Mouse (Mus musculus) midbrain, embryonic 16.5 days (tissue): Measurements from ENCODE around the gene Xkr7. TPM values are rescaled to one million over a fixed set of nuclear protein-coding genes. Genes with fewer than 3 reads are reported as not detected.

ENCODE experiments used
- ATAC-seq: fragments of 200-750 bp; cut with Nextera tagmentation; 2 replicates; pipeline ENCODE4 v1.8.0; 2017; ENCODE audit warnings: moderate TSS enrichment
- H3K27ac ChIP-seq: fragments of 300-500 bp; sonication (generic); 2 replicates; pipeline ENCODE4 v1.5.1; 2014; ENCODE audit warnings: mild to moderate bottlenecking, low read length, mixed read lengths
- H3K27me3 ChIP-seq: fragments of 300-500 bp; sonication (generic); 2 replicates; pipeline ENCODE4 v1.6.1; 2014; ENCODE audit warnings: low read depth, low read length, mixed read lengths; ENCODE audit not compliant: control insufficient read depth, insufficient read depth
- H3K36me3 ChIP-seq: fragments of 300-500 bp; sonication (generic); 2 replicates; pipeline ENCODE4 v1.6.1; 2014; ENCODE audit warnings: mild to moderate bottlenecking, low read length, moderate library complexity, mixed read lengths; ENCODE audit not compliant: control insufficient read depth, insufficient read depth
- H3K4me1 ChIP-seq: fragments of 300-500 bp; sonication (generic); 2 replicates; pipeline ENCODE4 v1.6.1; 2014; ENCODE audit warnings: mild to moderate bottlenecking, low read length, mixed read lengths; ENCODE audit not compliant: control insufficient read depth, insufficient read depth
- H3K4me2 ChIP-seq: fragments of 300-500 bp; sonication (generic); 2 replicates; pipeline ENCODE4 v1.6.1; 2014; ENCODE audit warnings: mild to moderate bottlenecking, low read length, mixed read lengths
- H3K4me3 ChIP-seq: fragments of 300-500 bp; sonication (generic); 2 replicates; pipeline ENCODE4 v1.5.1; 2014; ENCODE audit warnings: low read depth, mild to moderate bottlenecking, low read length, moderate library complexity, mixed read lengths
- H3K9ac ChIP-seq: fragments of 300-500 bp; sonication (generic); 2 replicates; pipeline ENCODE4 v1.6.1; 2014; ENCODE audit warnings: low read depth, low read length, mixed read lengths
- H3K9me3 ChIP-seq: fragments of 300-500 bp; sonication (generic); replicated peaks from 2 replicates; pipeline ENCODE4 v1.6.1; 2014; ENCODE audit warnings: mild to moderate bottlenecking, low read length, mixed read lengths; ENCODE audit not compliant: control insufficient read depth, poor library complexity, severe bottlenecking
- WGBS: fragments of 180-500 bp; shearing (Covaris S2); extraction: QIAGEN DNeasy Blood & Tissue Kit; methylation state at CpG from one replicate; pipeline ENCODE4 v1.1.7; 2014; 5-methylcytosine and 5-hydroxymethylcytosine counted together
- polyA plus RNA-seq: library from polyadenylated mRNA; unstranded; fragments of >200 nt; fragmentation: Nextera tagmentation; extraction: Ambion mirVana; gene quantifications from 2 replicates; pipeline ENCODE4 v1.2.1, GENCODE M21; 2015

The Xkr7 gene
- polyA plus RNA-seq, 1 experiment from 2014 or later: 1.6 TPM

DNA sequence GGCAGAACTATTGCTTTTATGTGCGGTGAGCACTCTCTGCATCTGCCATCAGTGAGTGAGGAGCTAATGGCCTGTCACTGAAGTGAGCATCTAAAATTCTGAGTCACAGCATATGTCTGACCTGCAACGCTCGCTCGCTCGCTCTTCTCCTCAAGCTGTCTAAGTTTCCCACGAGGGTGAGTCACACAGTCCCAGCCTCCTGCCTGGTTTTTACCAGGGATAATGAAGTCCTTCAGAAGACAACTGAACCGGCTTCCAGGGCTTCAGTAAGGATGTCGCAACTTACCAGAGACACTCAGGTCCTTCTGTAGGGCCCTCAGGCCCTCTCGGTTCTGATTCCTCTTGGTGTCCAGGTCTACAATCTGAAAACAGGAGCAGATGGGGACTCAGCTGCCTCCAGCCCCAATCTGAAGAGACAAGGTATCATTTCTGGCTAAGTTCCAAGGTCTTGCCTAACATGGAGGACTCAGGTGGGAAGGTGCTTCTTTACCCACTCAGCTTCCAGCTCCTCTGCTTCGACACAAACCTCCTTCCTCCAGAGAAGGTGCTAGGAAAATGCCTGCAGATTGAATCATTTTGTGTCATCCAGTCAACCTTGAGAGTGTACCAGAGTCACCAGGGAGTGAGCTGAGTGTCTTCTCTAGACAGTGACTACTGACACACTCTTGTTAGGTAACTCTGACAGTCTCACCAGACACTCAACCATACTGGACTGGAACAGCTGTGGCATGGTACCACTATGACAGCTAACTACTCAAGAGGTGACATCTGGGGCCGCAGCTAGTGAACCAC lies 17.7 kb upstream of the Xkr7 start:
- H3K9me3 ChIP-seq: no peaks in the 10 kb centered on the region
- H3K36me3 ChIP-seq: peaks cover 24% of the 10 kb centered on the region
- peaks cover 8% of the 10 kb centered on the region for H3K4me1 ChIP-seq
- no peaks in the 10 kb centered on the region for H3K27me3 ChIP-seq
- ATAC-seq: no peak
- peak overlapping the region; percentile 75 for H3K4me3 ChIP-seq
- whole genome bisulfite sequencing: 94% methylated on average over 11 of the region's 11 CpGs
- H3K9ac ChIP-seq: peak overlapping the region; percentile 87
- no peak overlapping the region for H3K27ac ChIP-seq
- H3K4me2 ChIP-seq: peak overlapping the region; percentile 78

DNA sequence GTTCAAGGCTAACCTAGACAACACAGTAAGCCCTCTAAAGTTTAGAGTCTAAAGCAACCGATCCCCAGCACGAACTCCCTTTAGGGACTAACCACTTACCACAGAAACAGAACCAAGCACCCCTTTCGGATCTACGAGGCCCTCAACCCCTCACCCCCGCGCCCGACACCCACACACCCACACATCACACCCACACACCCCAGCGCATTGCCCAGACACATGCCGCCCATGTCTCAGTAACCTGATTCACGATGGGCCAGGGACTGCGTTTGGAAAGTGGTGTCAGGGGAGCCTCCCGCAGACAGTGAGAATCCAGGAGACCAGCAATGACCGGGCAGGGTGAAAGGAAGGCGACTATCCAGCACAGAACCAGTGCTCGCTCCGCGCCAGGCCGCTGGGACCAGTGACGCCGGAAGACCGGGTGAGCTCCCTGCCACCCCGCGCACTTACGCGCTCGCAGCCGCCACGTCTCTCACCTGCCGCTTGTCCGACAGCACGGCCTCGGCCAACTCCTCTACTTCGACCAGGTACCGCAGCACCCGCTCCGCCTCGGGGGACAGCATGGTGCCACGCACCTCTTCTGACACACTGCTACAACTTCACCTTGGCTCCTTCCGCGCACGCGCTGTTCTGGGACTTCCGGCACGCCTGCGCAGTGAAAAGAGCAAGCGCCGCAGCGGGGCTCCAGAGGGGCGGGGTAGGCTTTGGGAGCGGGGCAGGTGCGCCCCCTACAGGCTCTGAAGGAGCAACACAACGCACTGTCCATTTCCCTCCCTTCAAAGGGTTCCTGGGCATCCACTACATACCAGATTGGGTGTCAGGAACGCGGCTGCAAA lies 16.7 kb upstream of the Xkr7 start, which contains the start of gene Pdrg1:
Gene Pdrg1, minus strand, starts transcription at position 670 of the 836 bp plus-strand sequence.
- WGBS: 2% methylated on average over 54 of the region's 54 CpGs
- Histone ChIP-seq H3K9me3 (no peaks in the 10 kb centered on the region), H3K27me3 (no peaks in the 10 kb centered on the region), H3K9ac (peak within 1 kb of the TSS; percentile 87), H3K4me3 (peak within 1 kb of the TSS; percentile 75), H3K36me3 (peaks cover 14% of the 10 kb centered on the region), H3K4me1 (peaks cover 8% of the 10 kb centered on the region), H3K27ac (peak within 1 kb of the TSS; percentile 18; the same call in 1 of the 2 replicates), H3K4me2 (peak within 1 kb of the TSS; percentile 78)
- ATAC-seq: peak; percentile 96

DNA sequence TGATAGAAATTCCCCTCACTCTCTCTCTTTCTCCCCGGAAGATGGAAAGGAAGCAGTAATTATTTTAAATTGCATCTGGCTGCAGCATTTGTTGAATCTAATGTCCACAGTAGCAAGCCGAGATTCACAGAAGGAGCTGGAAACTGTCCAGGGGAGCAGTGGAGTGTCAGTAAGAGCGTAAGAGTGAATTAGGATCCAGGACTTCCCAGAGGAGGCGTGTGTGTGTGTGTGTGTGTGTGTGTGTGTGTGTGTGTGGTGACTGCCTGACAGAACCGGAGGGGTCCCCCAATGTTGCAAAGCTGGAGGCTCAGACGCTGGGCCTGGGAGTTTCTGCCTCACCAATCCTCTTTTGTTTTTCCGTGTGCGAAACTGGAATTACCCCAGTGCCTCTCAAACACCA lies 15.8 kb upstream of the Xkr7 start:
- WGBS: 23% methylated on average over 8 of the region's 8 CpGs

DNA sequence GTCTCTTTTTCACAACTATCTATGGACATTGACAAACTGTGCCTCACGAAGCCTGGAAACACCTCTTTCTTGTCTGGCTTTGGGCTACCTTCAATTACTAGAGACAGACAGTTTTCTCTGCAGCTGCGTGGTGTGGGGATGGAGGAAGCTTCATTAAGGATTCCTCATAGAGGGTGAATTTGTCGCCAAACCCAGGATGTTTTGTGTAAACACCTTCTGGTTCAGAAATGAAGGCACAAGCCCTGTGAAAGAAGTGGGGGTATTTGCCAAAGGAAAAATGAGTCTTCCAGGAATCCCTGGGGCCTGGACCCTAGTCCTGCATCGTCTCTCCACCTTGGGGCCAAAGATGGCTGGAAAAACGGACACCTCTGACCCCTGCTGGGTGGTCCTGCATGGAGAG lies 14.9 kb upstream of the Xkr7 start:
- 40% methylated on average over 5 of the region's 5 CpGs for WGBS
- Histone ChIP-seq H3K27ac (no peak overlapping the region), H3K36me3 (peaks cover 8% of the 10 kb centered on the region), H3K4me1 (peaks cover 8% of the 10 kb centered on the region), H3K9me3 (no peaks in the 10 kb centered on the region), H3K27me3 (no peaks in the 10 kb centered on the region), H3K4me3 (no peak overlapping the region), H3K4me2 (no peak overlapping the region), H3K9ac (no peak overlapping the region)
- no peak for ATAC-seq

More for the DNA sequence above, 15.8 kb upstream of the Xkr7 start:
- Histone ChIP-seq H3K27ac (peak overlapping the region; percentile 18; the same call in 1 of the 2 replicates), H3K4me3 (peak overlapping the region; percentile 75; the same call in 1 of the 2 replicates), H3K36me3 (peaks cover 12% of the 10 kb centered on the region), H3K4me1 (peaks cover 8% of the 10 kb centered on the region), H3K9me3 (no peaks in the 10 kb centered on the region), H3K9ac (peak overlapping the region; percentile 37; the same call in 1 of the 2 replicates), H3K4me2 (peak overlapping the region; percentile 45), H3K27me3 (no peaks in the 10 kb centered on the region)
- 0 out of 2 replicates have a peak, but pooled peaks have one; percentile 23 for ATAC-seq

DNA sequence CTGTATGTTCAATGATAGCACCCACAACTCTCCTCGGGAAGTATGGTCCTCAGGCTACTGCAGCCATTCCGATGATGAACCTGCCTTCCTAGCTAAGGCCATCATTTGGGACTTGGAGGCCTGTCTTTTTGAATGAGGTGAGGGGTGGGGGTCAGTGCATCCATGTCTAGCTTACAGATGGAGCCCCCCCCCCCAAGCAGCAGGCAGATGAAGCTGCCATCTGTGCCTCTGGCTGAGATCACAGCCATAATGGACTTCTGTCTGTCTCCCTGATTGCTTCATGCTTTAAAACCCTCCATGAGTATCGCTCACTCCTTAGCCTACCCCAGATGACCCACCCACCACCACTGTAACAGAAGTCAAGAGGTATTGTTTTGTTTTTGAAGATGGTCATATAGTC lies 12.3 kb upstream of the Xkr7 start:
- Histone ChIP-seq H3K9ac (no peak overlapping the region), H3K36me3 (no peaks in the 10 kb centered on the region), H3K27me3 (no peaks in the 10 kb centered on the region; the same call in 1 of the 2 replicates), H3K27ac (no peak overlapping the region), H3K4me2 (no peak overlapping the region), H3K4me1 (peaks cover 3% of the 10 kb centered on the region), H3K4me3 (no peak overlapping the region), H3K9me3 (no peaks in the 10 kb centered on the region)
- WGBS: 83% methylated on average over 3 of the region's 3 CpGs
- ATAC-seq: no peak

DNA sequence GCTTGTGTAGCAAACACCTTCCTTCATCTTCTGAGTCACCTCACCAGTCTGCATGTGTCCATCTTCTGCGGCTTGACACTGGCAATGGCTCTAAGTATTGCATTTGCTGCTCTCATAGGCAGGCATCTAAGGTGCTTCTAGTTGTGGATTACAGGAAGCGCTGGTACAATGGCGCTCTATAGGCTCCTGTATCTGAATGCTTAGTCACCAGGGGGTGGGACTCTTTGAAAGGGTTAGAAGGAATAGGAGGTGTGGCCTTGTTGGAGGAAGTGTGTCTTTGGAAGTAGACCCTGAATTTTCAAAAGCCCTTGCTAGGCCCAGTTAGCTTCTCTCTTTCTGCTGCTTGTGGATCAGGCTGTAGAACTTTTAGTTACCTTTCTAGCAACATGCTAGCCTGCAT lies 10.5 kb upstream of the Xkr7 start:
- Histone ChIP-seq H3K9me3 (no peaks in the 10 kb centered on the region), H3K36me3 (no peaks in the 10 kb centered on the region), H3K27me3 (no peaks in the 10 kb centered on the region; the same call in 1 of the 2 replicates), H3K4me3 (no peak overlapping the region), H3K27ac (no peak overlapping the region), H3K9ac (no peak overlapping the region), H3K4me1 (no peaks in the 10 kb centered on the region), H3K4me2 (no peak overlapping the region)
- no peak for ATAC-seq
- 59% methylated on average over 3 of the region's 3 CpGs for WGBS

DNA sequence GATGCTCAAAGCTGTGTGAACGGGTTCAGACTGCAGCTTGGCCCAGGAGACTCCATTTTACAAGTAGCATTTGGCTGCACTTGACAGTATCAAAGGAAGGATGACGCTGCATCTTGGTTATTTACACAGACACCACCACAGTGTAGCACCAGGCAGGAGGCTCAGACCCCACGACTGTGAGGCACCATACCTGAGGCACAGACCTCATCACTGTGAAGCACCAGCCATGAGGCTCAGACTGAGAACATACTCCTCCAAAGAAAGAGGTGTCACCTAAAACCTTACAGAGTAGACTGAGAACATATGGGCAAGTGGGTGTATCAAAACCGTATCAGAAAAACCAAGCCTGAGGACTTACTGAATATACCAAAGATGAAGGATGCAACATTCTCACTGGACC lies 8.8 kb upstream of the Xkr7 start:
- ATAC-seq: no peak
- Histone ChIP-seq H3K9me3 (no peaks in the 10 kb centered on the region), H3K27me3 (no peaks in the 10 kb centered on the region; the same call in 1 of the 2 replicates), H3K27ac (no peak overlapping the region), H3K9ac (no peak overlapping the region), H3K4me1 (no peaks in the 10 kb centered on the region), H3K36me3 (no peaks in the 10 kb centered on the region), H3K4me3 (no peak overlapping the region), H3K4me2 (no peak overlapping the region)
- WGBS: 64% methylated on average over 4 of the region's 4 CpGs

DNA sequence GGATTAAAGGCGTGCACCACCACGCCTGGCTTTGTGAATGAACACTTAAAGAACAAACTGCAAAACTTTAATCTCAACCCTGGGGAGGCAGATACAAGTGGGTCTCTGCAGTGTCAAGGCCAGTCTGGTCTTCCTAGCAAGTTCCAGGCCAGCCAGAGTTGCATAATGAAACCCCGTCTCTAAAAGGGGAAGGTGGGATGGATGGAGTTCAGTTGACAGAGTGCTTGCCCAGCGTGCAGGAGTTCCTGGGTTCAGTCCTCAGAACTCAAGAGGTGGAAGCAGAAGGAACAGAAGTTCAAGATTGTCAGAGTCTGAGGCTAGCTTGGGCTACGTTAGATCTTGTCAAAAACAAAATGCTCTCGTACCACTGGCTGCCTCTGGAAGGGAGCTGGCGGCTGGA lies 5.6 kb upstream of the Xkr7 start:
- Histone ChIP-seq H3K27me3 (no peaks in the 10 kb centered on the region; the same call in 1 of the 2 replicates), H3K9ac (no peak overlapping the region), H3K36me3 (no peaks in the 10 kb centered on the region), H3K4me1 (peaks cover 7% of the 10 kb centered on the region), H3K27ac (no peak overlapping the region), H3K4me3 (no peak overlapping the region), H3K9me3 (no peaks in the 10 kb centered on the region), H3K4me2 (no peak overlapping the region)
- no peak for ATAC-seq
- 84% methylated on average over 7 of the region's 7 CpGs for WGBS
